Mouse (Mus musculus): Measurements from ENCODE around the gene Atp6v1e2. TPM values are rescaled to one million over a fixed set of nuclear protein-coding genes. Genes with fewer than 3 reads are reported as not detected.

The Atp6v1e2 gene
- polyA plus RNA-seq, 1 experiment from 2014 or later = not detected

- H3K27ac ChIP-seq (replicated peaks) = no peak overlapping the region
- WGBS (ENCODE audit: insufficient replicate concordance) = 0% methylated on average over 6 of the region's 6 CpGs
- peaks cover 45% of the 10 kb centered on the region for H3K27me3 ChIP-seq
- H3K36me3 ChIP-seq (replicated peaks) = no peaks in the 10 kb centered on the region
- H3K9me3 ChIP-seq (replicated peaks) = no peaks in the 10 kb centered on the region
- ATAC-seq (ENCODE audit: insufficient read depth) = no peak
- H3K4me2 ChIP-seq = peak overlapping the region; percentile 75
- no peak overlapping the region for H3K9ac ChIP-seq
- peak overlapping the region; percentile 60 for H3K4me3 ChIP-seq (replicated peaks)
- H3K4me1 ChIP-seq (replicated peaks) = peaks cover 7% of the 10 kb centered on the region; the same call in 1 of the 2 replicates
These were observed 16.3 kb upstream of the Atp6v1e2 start for GRCm38 (mm10) chr17:86964041-86964440.

- peaks cover 45% of the 10 kb centered on the region for H3K27me3 ChIP-seq
- H3K4me3 ChIP-seq (replicated peaks) = peak overlapping the region; percentile 60
- H3K9me3 ChIP-seq (replicated peaks) = no peaks in the 10 kb centered on the region
- no peak overlapping the region; the same call in 1 of the 2 replicates for H3K27ac ChIP-seq (replicated peaks)
- H3K36me3 ChIP-seq (replicated peaks) = no peaks in the 10 kb centered on the region
- H3K4me1 ChIP-seq (replicated peaks) = peaks cover 7% of the 10 kb centered on the region; the same call in 1 of the 2 replicates
- ATAC-seq (ENCODE audit: insufficient read depth) = peak; percentile 20; the same call in 1 of the 2 replicates
- H3K4me2 ChIP-seq = peak overlapping the region; percentile 75
- under 1% methylated on average over 20 of the region's 26 CpGs for WGBS (ENCODE audit: insufficient replicate concordance)
- peak overlapping the region; percentile 54 for H3K9ac ChIP-seq
These were observed 15.8 kb upstream of the Atp6v1e2 start for GRCm38 (mm10) chr17:86963586-86963902.

- Histone ChIP-seq H3K4me1 (replicated peaks) (peaks cover 7% of the 10 kb centered on the region; the same call in 1 of the 2 replicates), H3K4me2 (peak within 1 kb of the TSS; percentile 75), H3K9me3 (replicated peaks) (no peaks in the 10 kb centered on the region), H3K4me3 (replicated peaks) (peak within 1 kb of the TSS; percentile 60), H3K27ac (replicated peaks) (peak within 1 kb of the TSS; percentile 33; the same call in 1 of the 2 replicates), H3K27me3 (peaks cover 45% of the 10 kb centered on the region), H3K36me3 (replicated peaks) (no peaks in the 10 kb centered on the region), H3K9ac (peak within 1 kb of the TSS; percentile 54)
- ATAC-seq (ENCODE audit: insufficient read depth) = peak; percentile 83
- under 1% methylated on average over 82 of the region's 86 CpGs for WGBS (ENCODE audit: insufficient replicate concordance)
These were observed 15.3 kb upstream of the Atp6v1e2 start, which contains the start of gene Rhoq for GRCm38 (mm10) chr17:86962894-86963585. TSS of gene Rhoq (plus strand) at chr17:86963082.

- no peaks in the 10 kb centered on the region for H3K9me3 ChIP-seq (replicated peaks)
- H3K4me2 ChIP-seq = peak overlapping the region; percentile 75
- peak overlapping the region; percentile 54; the same call in 1 of the 2 replicates for H3K9ac ChIP-seq
- peak overlapping the region; percentile 33; the same call in 1 of the 2 replicates for H3K27ac ChIP-seq (replicated peaks)
- no peaks in the 10 kb centered on the region for H3K36me3 ChIP-seq (replicated peaks)
- under 1% methylated on average over 24 of the region's 24 CpGs for WGBS (ENCODE audit: insufficient replicate concordance)
- H3K27me3 ChIP-seq = peaks cover 45% of the 10 kb centered on the region
- ATAC-seq (ENCODE audit: insufficient read depth) = 0 out of 2 replicates have a peak, but pooled peaks have one; percentile 16
- peaks cover 7% of the 10 kb centered on the region; the same call in 1 of the 2 replicates for H3K4me1 ChIP-seq (replicated peaks)
- peak overlapping the region; percentile 60 for H3K4me3 ChIP-seq (replicated peaks)
These were observed 14.7 kb upstream of the Atp6v1e2 start for GRCm38 (mm10) chr17:86962297-86962893.

GRCm38 (mm10) chr17:86961301-86961841 is 13.7 kb upstream of the Atp6v1e2 start:
- Histone ChIP-seq H3K9me3 (replicated peaks) (no peaks in the 10 kb centered on the region), H3K4me3 (replicated peaks) (no peak overlapping the region), H3K27ac (replicated peaks) (no peak overlapping the region), H3K36me3 (replicated peaks) (no peaks in the 10 kb centered on the region), H3K9ac (no peak overlapping the region), H3K4me1 (replicated peaks) (peaks cover 9% of the 10 kb centered on the region; the same call in 1 of the 2 replicates), H3K4me2 (0 out of 2 replicates have a peak overlapping the region, but pooled peaks have one; percentile 75), H3K27me3 (peaks cover 45% of the 10 kb centered on the region)
- WGBS (ENCODE audit: insufficient replicate concordance) = 46% methylated on average over 8 of the region's 8 CpGs
- ATAC-seq (ENCODE audit: insufficient read depth) = no peak

GRCm38 (mm10) chr17:86957968-86958367 is 10.3 kb upstream of the Atp6v1e2 start:
- WGBS (ENCODE audit: insufficient replicate concordance) = 22% methylated on average over 14 of the region's 14 CpGs
- peak overlapping the region; percentile 33 for H3K4me2 ChIP-seq
- 0 out of 2 replicates have a peak, but pooled peaks cover 9% of the 10 kb centered on the region for H3K4me1 ChIP-seq (replicated peaks)
- 0 out of 2 replicates have a peak overlapping the region, but pooled peaks have one; percentile 7 for H3K4me3 ChIP-seq (replicated peaks)
- H3K27me3 ChIP-seq = peaks cover 22% of the 10 kb centered on the region
- no peak for ATAC-seq (ENCODE audit: insufficient read depth)
- H3K36me3 ChIP-seq (replicated peaks) = no peaks in the 10 kb centered on the region
- no peak overlapping the region for H3K27ac ChIP-seq (replicated peaks)
- H3K9me3 ChIP-seq (replicated peaks) = no peaks in the 10 kb centered on the region
- no peak overlapping the region for H3K9ac ChIP-seq

- Histone ChIP-seq H3K9ac (no peak overlapping the region), H3K4me3 (replicated peaks) (no peak overlapping the region), H3K9me3 (replicated peaks) (no peaks in the 10 kb centered on the region), H3K4me2 (no peak overlapping the region), H3K36me3 (replicated peaks) (no peaks in the 10 kb centered on the region), H3K27me3 (peaks cover 14% of the 10 kb centered on the region), H3K27ac (replicated peaks) (no peak overlapping the region), H3K4me1 (replicated peaks) (0 out of 2 replicates have a peak, but pooled peaks cover 6% of the 10 kb centered on the region)
- WGBS (ENCODE audit: insufficient replicate concordance) = 72% methylated on average over 5 of the region's 5 CpGs
- no peak for ATAC-seq (ENCODE audit: insufficient read depth)
These were observed 9.5 kb upstream of the Atp6v1e2 start for GRCm38 (mm10) chr17:86957239-86957638.

- H3K4me1 ChIP-seq (replicated peaks) = no peaks in the 10 kb centered on the region
- H3K36me3 ChIP-seq (replicated peaks) = no peaks in the 10 kb centered on the region
- no peak overlapping the region for H3K4me2 ChIP-seq
- WGBS (ENCODE audit: insufficient replicate concordance) = 58% methylated on average over 6 of the region's 6 CpGs
- H3K9ac ChIP-seq = no peak overlapping the region
- no peak overlapping the region for H3K4me3 ChIP-seq (replicated peaks)
- no peaks in the 10 kb centered on the region for H3K9me3 ChIP-seq (replicated peaks)
- H3K27me3 ChIP-seq = no peaks in the 10 kb centered on the region
- no peak for ATAC-seq (ENCODE audit: insufficient read depth)
- no peak overlapping the region for H3K27ac ChIP-seq (replicated peaks)
These were observed 1.1 kb upstream of the Atp6v1e2 start for GRCm38 (mm10) chr17:86948801-86949200.

GRCm38 (mm10) chr17:86946078-86946477 is 1.6 kb downstream of the Atp6v1e2 start:
- Histone ChIP-seq H3K27me3 (no peaks in the 10 kb centered on the region), H3K9me3 (replicated peaks) (no peaks in the 10 kb centered on the region), H3K27ac (replicated peaks) (no peak overlapping the region), H3K4me3 (replicated peaks) (no peak overlapping the region), H3K36me3 (replicated peaks) (no peaks in the 10 kb centered on the region), H3K4me1 (replicated peaks) (no peaks in the 10 kb centered on the region), H3K9ac (no peak overlapping the region), H3K4me2 (no peak overlapping the region)
- ATAC-seq (ENCODE audit: insufficient read depth) = no peak
- WGBS (ENCODE audit: insufficient replicate concordance) = 25% methylated on average over 4 of the region's 4 CpGs

GRCm38 (mm10) chr17:86943158-86943557 is 4.5 kb downstream of the Atp6v1e2 start:
- no peaks in the 10 kb centered on the region for H3K4me1 ChIP-seq (replicated peaks)
- no peaks in the 10 kb centered on the region for H3K36me3 ChIP-seq (replicated peaks)
- WGBS (ENCODE audit: insufficient replicate concordance) = 65% methylated on average over 6 of the region's 6 CpGs
- H3K27ac ChIP-seq (replicated peaks) = no peak overlapping the region
- no peak overlapping the region for H3K4me3 ChIP-seq (replicated peaks)
- no peak for ATAC-seq (ENCODE audit: insufficient read depth)
- H3K9ac ChIP-seq = no peak overlapping the region
- H3K9me3 ChIP-seq (replicated peaks) = no peaks in the 10 kb centered on the region
- peaks cover under 1% of the 10 kb centered on the region; the same call in 1 of the 2 replicates for H3K27me3 ChIP-seq
- H3K4me2 ChIP-seq = no peak overlapping the region

- Histone ChIP-seq H3K27me3 (peaks cover 9% of the 10 kb centered on the region), H3K4me2 (no peak overlapping the region), H3K4me3 (replicated peaks) (no peak overlapping the region), H3K4me1 (replicated peaks) (no peaks in the 10 kb centered on the region; the same call in 1 of the 2 replicates), H3K9ac (no peak overlapping the region), H3K9me3 (replicated peaks) (no peaks in the 10 kb centered on the region), H3K36me3 (replicated peaks) (no peaks in the 10 kb centered on the region), H3K27ac (replicated peaks) (no peak overlapping the region)
- WGBS (ENCODE audit: insufficient replicate concordance) = 32% methylated on average over 6 of the region's 6 CpGs
- no peak for ATAC-seq (ENCODE audit: insufficient read depth)
These were observed 5.6 kb downstream of the Atp6v1e2 start for GRCm38 (mm10) chr17:86942112-86942511.
